Mouse (Mus musculus): ENCODE measurements around the gene Ptprz1.
"Not testable (repeated sequence)": the region's sequence is repeated elsewhere in the genome, so short reads cannot be mapped to it uniquely, and the experiment has no call there.

DNA sequence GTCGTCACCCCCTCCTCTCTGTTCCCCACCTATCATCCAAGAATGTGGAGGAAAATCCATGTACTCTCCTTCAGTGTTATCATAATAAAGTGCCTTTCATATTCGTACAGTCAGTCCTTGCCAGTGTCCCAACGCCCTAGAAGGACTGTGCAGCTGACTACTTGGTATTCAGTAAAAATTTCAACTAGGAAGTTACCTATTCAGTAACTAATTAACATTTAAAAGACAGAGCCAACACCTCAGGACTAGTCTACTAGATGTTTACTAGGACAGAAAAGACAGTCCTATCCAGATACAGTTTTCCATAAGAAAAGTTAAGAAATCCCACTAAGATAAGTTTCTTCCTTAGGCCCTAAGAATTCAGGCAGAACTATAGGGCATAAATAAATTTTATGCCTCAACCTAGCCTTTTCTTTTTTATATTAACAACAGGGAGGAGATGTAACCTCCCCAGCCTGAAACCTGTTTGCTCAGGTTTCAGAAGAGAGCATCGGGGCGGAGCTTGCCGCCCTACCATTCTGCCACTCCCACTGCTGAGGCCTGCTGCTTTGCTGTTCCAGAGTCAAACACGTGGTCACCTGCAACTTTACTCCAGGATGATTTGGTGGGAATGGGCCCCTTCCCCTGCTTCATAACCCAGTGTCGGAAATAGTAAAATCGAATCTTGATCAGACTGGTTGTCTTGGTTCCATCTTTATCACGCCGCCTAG, 215.2 kb downstream of the Ptprz1 start:
- not testable (repeated sequence) for TF ChIP-seq POU5F1 (IDR thresholded peaks at IDR 0.05; ENCODE audit: borderline replicate concordance, low read length); CTCF (conservative IDR thresholded peaks at IDR 0.05; ENCODE audit: low read length); NANOG (IDR thresholded peaks at IDR 0.05; ENCODE audit: borderline replicate concordance, low read length)

Data from E14TG2a.4 (cell line).